Mouse (Mus musculus) E14TG2a.4 (cell line): Measurements from ENCODE around the gene Tbc1d14.

Source experiments
- CTCF ChIP-seq: conservative IDR thresholded peaks from 2 replicates; pipeline ENCODE4 v1.5.1; 2014; ENCODE audit warnings: low read length
- NANOG ChIP-seq: IDR thresholded peaks from 2 replicates; pipeline ENCODE4 v1.6.1; 2014; ENCODE audit warnings: borderline replicate concordance, low read length, mixed read lengths
- POU5F1 ChIP-seq: IDR thresholded peaks from 2 replicates; pipeline ENCODE4 v1.6.1; 2014; ENCODE audit warnings: low read length, borderline replicate concordance

DNA sequence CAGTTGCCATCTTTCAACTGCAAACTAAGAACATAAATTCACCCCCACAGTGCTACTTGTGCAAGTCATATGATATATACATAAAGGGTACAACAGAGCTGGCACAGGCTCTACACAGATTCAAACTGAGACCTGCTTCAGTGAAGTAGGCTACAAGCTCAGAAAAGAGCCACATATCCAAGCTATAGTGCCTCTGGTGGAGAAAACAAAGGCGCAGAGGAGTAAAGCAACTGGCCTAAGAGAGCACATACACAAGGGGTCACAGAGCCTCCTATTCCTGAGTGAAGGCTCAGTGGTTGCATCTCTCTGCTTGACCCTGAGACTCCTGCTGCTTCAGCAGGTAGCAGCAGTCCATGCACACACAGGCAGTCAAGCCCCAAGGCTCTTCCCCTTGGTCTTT, 112.0 kb downstream of the Tbc1d14 start:
- TF ChIP-seq CTCF (no peak), NANOG (no peak), POU5F1 (no peak)
